Comparison of ENCODE assay signal across 14 mouse cellular contexts in the genomic region with DNA sequence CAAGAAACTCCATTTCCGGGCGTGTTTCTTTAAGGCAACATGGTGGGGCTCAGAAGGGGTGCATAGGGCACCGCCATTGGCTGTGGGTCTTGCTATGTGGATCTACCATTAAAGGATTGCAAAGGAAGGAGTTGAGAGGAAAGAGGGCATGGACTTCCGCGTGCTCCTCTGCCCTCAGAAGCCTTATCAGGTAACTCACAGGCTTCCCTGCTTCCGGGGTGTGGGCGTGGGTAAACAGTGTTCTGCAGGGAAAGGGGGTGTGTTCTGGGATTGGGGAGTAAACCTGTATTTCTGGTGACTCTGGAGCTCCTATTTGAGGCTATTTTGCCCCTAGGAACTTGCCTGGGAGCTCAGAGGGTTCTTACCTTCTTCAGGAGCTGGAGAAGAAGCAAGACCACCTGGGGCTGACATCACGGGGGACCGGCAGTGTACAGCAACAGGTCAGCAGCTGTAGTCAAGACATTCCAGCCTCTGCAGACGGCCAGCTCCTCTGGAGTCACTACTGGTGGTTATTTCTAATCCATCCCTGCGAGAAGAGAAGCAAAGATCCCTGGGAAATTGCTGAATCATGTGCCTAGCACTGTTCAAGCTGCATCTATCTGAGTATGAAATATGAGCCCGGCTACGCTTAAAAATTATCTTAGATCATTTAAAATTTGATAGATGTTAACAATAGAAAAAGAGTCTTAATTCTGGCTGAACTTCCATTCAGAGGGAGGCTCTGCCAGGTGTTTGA. TPM values are rescaled to one million over a fixed set of nuclear protein-coding genes. Genes with fewer than 3 reads are reported as not detected.
DNase-seq lines count a peak whose midpoint lies in the region; ATAC-seq lines count a peak whose summit lies in the region.
"Had no signal": no experiment of that assay in that cellular context is flagged by ENCODE, and none has a peak within 500 bp of the region (broad histone marks: within the 10 kb centered on the region; RNA-seq: fewer than 3 reads in every experiment).

No protein-coding gene starts in this region.

- no peaks in the 10 kb centered on the region for H3K36me3 ChIP-seq in heart, embryonic 16.5 days (ENCODE audit: control insufficient read depth, insufficient read depth)
- no peaks in the 10 kb centered on the region for H3K36me3 ChIP-seq in intestine, embryonic 16.5 days (ENCODE audit: control insufficient read depth, insufficient read depth, low read length)
- H3K36me3 ChIP-seq in lung, embryonic 15.5 days: no peaks in the 10 kb centered on the region
- H3K36me3 ChIP-seq in stomach, embryonic 16.5 days (ENCODE audit: control insufficient read depth, insufficient read depth, low read length): no peaks in the 10 kb centered on the region
- H3K36me3 ChIP-seq: hindbrain, embryonic 10.5 days; kidney, embryonic 15.5 days; midbrain, embryonic 13.5 days had no signal

- no peaks in the 10 kb centered on the region for H3K27me3 ChIP-seq in heart, embryonic 16.5 days (ENCODE audit: control insufficient read depth, insufficient read depth, low read length)
- H3K27me3 ChIP-seq in intestine, embryonic 16.5 days (replicated peaks; ENCODE audit: control insufficient read depth, insufficient read depth, low read length): no peaks in the 10 kb centered on the region
- H3K27me3 ChIP-seq in lung, embryonic 15.5 days: no peaks in the 10 kb centered on the region
- H3K27me3 ChIP-seq in stomach, embryonic 16.5 days (ENCODE audit: control insufficient read depth, insufficient read depth, low read length): no peaks in the 10 kb centered on the region
- H3K27me3 ChIP-seq: kidney, embryonic 15.5 days; midbrain, embryonic 13.5 days had no signal

- intact Hi-C loops in left cerebral cortex, postnatal 25 days (cut with DNase I): no loop called here

- no peak overlapping the region for H3K4me3 ChIP-seq in heart, embryonic 16.5 days (ENCODE audit: low read length)
- H3K4me3 ChIP-seq in intestine, embryonic 16.5 days (ENCODE audit: low read length): no peak overlapping the region
- H3K4me3 ChIP-seq in lung, embryonic 15.5 days: no peak overlapping the region
- H3K4me3 ChIP-seq in stomach, embryonic 16.5 days (replicated peaks; ENCODE audit: low read length): no peak overlapping the region
- H3K4me3 ChIP-seq: erythroblast, embryonic 14.5 days; hindbrain, embryonic 10.5 days; kidney, embryonic 15.5 days; midbrain, embryonic 13.5 days had no signal

- no peaks in the 10 kb centered on the region for H3K9me3 ChIP-seq in heart, embryonic 16.5 days (replicated peaks; ENCODE audit: control insufficient read depth, low read length)
- no peaks in the 10 kb centered on the region for H3K9me3 ChIP-seq in intestine, embryonic 16.5 days (ENCODE audit: control insufficient read depth, low read length)
- no peaks in the 10 kb centered on the region for H3K9me3 ChIP-seq in lung, embryonic 15.5 days
- H3K9me3 ChIP-seq in stomach, embryonic 16.5 days (replicated peaks; ENCODE audit: control insufficient read depth, low read length): no peaks in the 10 kb centered on the region
- H3K9me3 ChIP-seq: hindbrain, embryonic 10.5 days; kidney, embryonic 15.5 days; midbrain, embryonic 13.5 days had no signal

- no peak for DNase-seq in heart, adult 8-10 months (ENCODE audit: low spot score)
- DNase-seq in gastrocnemius, postnatal 25 days: no peak
- DNase-seq in left cerebral cortex, postnatal 25 days (ENCODE audit: low spot score in 2 of 2): no peak
- no peak for DNase-seq in left cerebral cortex, adult 11 months (ENCODE audit: low spot score)
- DNase-seq: embryo, embryonic 11 days; gastrocnemius, postnatal 14 days had no signal

- WGBS in heart, embryonic 16.5 days: 49% methylated on average over 13 of the region's 13 CpGs
- 60% methylated on average over 13 of the region's 13 CpGs for WGBS in intestine, embryonic 16.5 days
- WGBS in lung, embryonic 15.5 days: 46% methylated on average over 13 of the region's 13 CpGs
- WGBS in stomach, embryonic 16.5 days: 55% methylated on average over 13 of the region's 13 CpGs

- no peak overlapping the region for H3K27ac ChIP-seq in heart, embryonic 16.5 days (ENCODE audit: low read length)
- peak overlapping the region; percentile 70 for H3K27ac ChIP-seq in intestine, embryonic 16.5 days (ENCODE audit: low read length)
- peak overlapping the region; percentile 0; the same call in 1 of the 2 replicates for H3K27ac ChIP-seq in lung, embryonic 15.5 days
- peak overlapping the region; percentile 85 for H3K27ac ChIP-seq in stomach, embryonic 16.5 days (ENCODE audit: low read length)
- H3K27ac ChIP-seq: hindbrain, embryonic 10.5 days; kidney, embryonic 15.5 days; midbrain, embryonic 13.5 days had no signal

- H3K9ac ChIP-seq in heart, embryonic 16.5 days (ENCODE audit: low read length): no peak overlapping the region
- no peak overlapping the region for H3K9ac ChIP-seq in intestine, embryonic 16.5 days (ENCODE audit: low read depth, low read length)
- H3K9ac ChIP-seq in lung, embryonic 15.5 days: no peak overlapping the region
- no peak overlapping the region for H3K9ac ChIP-seq in stomach, embryonic 16.5 days (ENCODE audit: low read length)
- H3K9ac ChIP-seq: kidney, embryonic 15.5 days; midbrain, embryonic 13.5 days had no signal

- H3K4me2 ChIP-seq in heart, embryonic 16.5 days (ENCODE audit: low read depth, low read length): peak overlapping the region; percentile 3; the same call in 1 of the 2 replicates
- H3K4me2 ChIP-seq in intestine, embryonic 16.5 days (ENCODE audit: low read depth, low read length): no peak overlapping the region; the same call in 1 of the 2 replicates
- no peak overlapping the region for H3K4me2 ChIP-seq in lung, embryonic 15.5 days
- peak overlapping the region; percentile 32 for H3K4me2 ChIP-seq in stomach, embryonic 16.5 days (ENCODE audit: low read depth, low read length)
- H3K4me2 ChIP-seq: kidney, embryonic 15.5 days; midbrain, embryonic 13.5 days had no signal

- H3K4me1 ChIP-seq in heart, embryonic 16.5 days (ENCODE audit: control insufficient read depth, insufficient read depth, low read length): peaks cover 5% of the 10 kb centered on the region; the same call in 1 of the 2 replicates
- no peaks in the 10 kb centered on the region for H3K4me1 ChIP-seq in intestine, embryonic 16.5 days (ENCODE audit: control insufficient read depth, insufficient read depth, low read length)
- H3K4me1 ChIP-seq in lung, embryonic 15.5 days: peaks cover 20% of the 10 kb centered on the region; the same call in 1 of the 2 replicates
- H3K4me1 ChIP-seq in stomach, embryonic 16.5 days (ENCODE audit: control insufficient read depth, insufficient read depth, low read length): 0 out of 2 replicates have a peak, but pooled peaks cover 2% of the 10 kb centered on the region
- H3K4me1 ChIP-seq: midbrain, embryonic 13.5 days had no signal

- no peak for ATAC-seq in heart, embryonic 16.5 days (replicated peaks; ENCODE audit: extremely low read depth, insufficient read depth, low FRiP score)
- ATAC-seq in intestine, embryonic 16.5 days: peak; percentile 93
- no peak for ATAC-seq in lung, embryonic 15.5 days (ENCODE audit: borderline replicate concordance, extremely low read depth, low FRiP score, low TSS enrichment)
- ATAC-seq in stomach, embryonic 16.5 days (ENCODE audit: insufficient read depth, low FRiP score): peak; percentile 84
- ATAC-seq: midbrain, embryonic 13.5 days had no signal

RNA-seq across cellular contexts. Expression of a gene that starts 23.7 kb away (rescaled TPM):
- 7.9 and 8.2 TPM in 2 replicates for polyA plus RNA-seq in heart, embryonic 16.5 days (2015; fragmentation: Nextera tagmentation; extraction: Ambion mirVana)
- 1 to 10 TPM; 3.7 to 4.8 (median 4.2) TPM for total RNA-seq in heart, adult 8-10 months (2022)
- polyA plus RNA-seq in intestine, embryonic 16.5 days (2015; fragmentation: Nextera tagmentation; extraction: Ambion mirVana): 17.5 and 20.2 TPM in 2 replicates
- 9.6 and 10.0 TPM in 2 replicates for polyA plus RNA-seq in lung, embryonic 15.5 days (2015; fragmentation: Nextera tagmentation; extraction: Ambion mirVana)
- polyA plus RNA-seq in stomach, embryonic 16.5 days (2015; fragmentation: Nextera tagmentation; extraction: Ambion mirVana): 18.7 and 20.0 TPM in 2 replicates
- total RNA-seq in gastrocnemius, postnatal 25 days (2021): 1 to 10 TPM in 1 of 2 experiments, under 1 TPM in 1; 0.92 to 2.3 TPM
- 1 to 10 TPM; 4.7 to 6.2 TPM for total RNA-seq in left cerebral cortex, postnatal 25 days (2021)

Comparison
In these comparisons a context has a peak if more than half of its experiments do, and no peak if none do; other contexts are left out.
1. ATAC-seq: peak in intestine, embryonic 16.5 days (single experiment) and stomach, embryonic 16.5 days (single experiment); none in heart, embryonic 16.5 days (single experiment) and lung, embryonic 15.5 days (single experiment).
2. H3K4me2 ChIP-seq: peak in heart, embryonic 16.5 days (single experiment) and stomach, embryonic 16.5 days (single experiment); none in intestine, embryonic 16.5 days (single experiment) and lung, embryonic 15.5 days (single experiment).